Mouse (Mus musculus) midbrain, postnatal 0 days (tissue): ENCODE results near the gene Psmb4. TPM values are rescaled to one million over a fixed set of nuclear protein-coding genes. Genes with fewer than 3 reads are reported as not detected.

ENCODE experiments used
- ATAC-seq: fragments of 200-750 bp; cut with Nextera tagmentation; 2 replicates; pipeline ENCODE4 v1.8.0; 2017; ENCODE audit warnings: moderate number of reproducible peaks, mild to moderate bottlenecking, moderate TSS enrichment, moderate library complexity; ENCODE audit not compliant: low FRiP score
- DNase-seq: peaks from one replicate; pipeline ENCODE4 v3.0.0-alpha.2; 2015; ENCODE audit warnings: low spot score
- H3K27ac ChIP-seq: fragments of 300-500 bp; sonication (generic); 2 replicates; pipeline ENCODE4 v1.5.1; 2014; ENCODE audit warnings: low read depth, mild to moderate bottlenecking, low read length, mixed read lengths
- H3K27me3 ChIP-seq: fragments of 300-500 bp; sonication (generic); 2 replicates; pipeline ENCODE4 v1.6.1; 2014; ENCODE audit warnings: low read length, control low read depth, mixed read lengths; ENCODE audit not compliant: insufficient read depth
- H3K36me3 ChIP-seq: fragments of 300-500 bp; sonication (generic); 2 replicates; pipeline ENCODE4 v1.6.1; 2014; ENCODE audit warnings: low read length, control low read depth, mixed read lengths; ENCODE audit not compliant: insufficient read depth
- H3K4me1 ChIP-seq: fragments of 300-500 bp; sonication (generic); 2 replicates; pipeline ENCODE4 v1.6.1; 2014; ENCODE audit warnings: mild to moderate bottlenecking, control low read depth, antibody characterized with exemption, low read length, mixed read lengths; ENCODE audit not compliant: insufficient read depth
- H3K4me2 ChIP-seq: fragments of 300-500 bp; sonication (generic); 2 replicates; pipeline ENCODE4 v1.6.1; 2014; ENCODE audit warnings: low read depth, mild to moderate bottlenecking, low read length, mixed read lengths; ENCODE audit not compliant: poor library complexity, severe bottlenecking
- H3K4me3 ChIP-seq: fragments of 300-500 bp; sonication (generic); 2 replicates; pipeline ENCODE4 v1.5.1; 2014; ENCODE audit warnings: low read depth, mild to moderate bottlenecking, low read length, moderate library complexity
- H3K9ac ChIP-seq: fragments of 300-500 bp; sonication (generic); replicated peaks from 2 replicates; pipeline ENCODE4 v1.6.1; 2014; ENCODE audit warnings: mild to moderate bottlenecking, low read length, moderate library complexity, mixed read lengths; ENCODE audit not compliant: poor library complexity, severe bottlenecking
- H3K9me3 ChIP-seq: fragments of 300-500 bp; sonication (generic); 2 replicates; pipeline ENCODE4 v1.6.1; 2016; ENCODE audit warnings: low read length, control low read depth
- CTCF ChIP-seq: IDR thresholded peaks from 2 replicates; pipeline ENCODE4 v1.5.1; 2016; ENCODE audit warnings: antibody characterized with exemption, mild to moderate bottlenecking
- WGBS: fragments of 180-500 bp; shearing (Covaris S2); extraction: QIAGEN DNeasy Blood & Tissue Kit; methylation state at CpG from one replicate; pipeline ENCODE4 v1.1.7; 2014; 5-methylcytosine and 5-hydroxymethylcytosine counted together
- polyA plus RNA-seq: library from polyadenylated mRNA; unstranded; fragments of >200 nt; fragmentation: Nextera tagmentation; extraction: Ambion mirVana; gene quantifications from 2 replicates; pipeline ENCODE4 v1.2.1, GENCODE M21; 2015
- total RNA-seq: library from RNA; depleted of rRNA; stranded (reverse); fragments of >200 nt; gene quantifications from 2 replicates; pipeline ENCODE4 v1.2.3, GENCODE M21; 2014

The Psmb4 gene
- total and polyA plus RNA-seq, 2 experiments from 2014 or later = 270 to 358 TPM

DNA sequence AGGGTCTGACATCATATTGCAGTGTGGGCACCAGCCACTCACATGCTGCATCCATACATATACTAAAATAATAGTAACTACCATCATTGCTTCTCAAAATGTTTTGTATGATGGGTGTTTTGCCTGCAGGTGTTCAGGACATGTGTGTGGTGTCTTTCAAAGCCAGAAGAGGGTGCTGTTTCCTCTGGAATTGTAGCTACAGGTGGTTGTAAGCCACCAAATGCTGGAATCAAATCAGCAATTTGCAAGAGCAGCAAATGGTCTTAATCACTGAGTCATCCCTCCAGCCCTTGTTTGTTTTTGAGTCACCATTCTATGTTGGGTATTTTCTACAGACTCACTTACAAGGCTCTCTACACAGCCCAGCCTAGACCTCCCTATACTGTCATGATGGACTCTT is 1.8 kb upstream of the Psmb4 start:
- Histone ChIP-seq H3K4me3 (no peak overlapping the region), H3K9me3 (no peaks in the 10 kb centered on the region), H3K9ac (no peak overlapping the region), H3K27me3 (no peaks in the 10 kb centered on the region), H3K4me2 (no peak overlapping the region), H3K27ac (no peak overlapping the region), H3K36me3 (peaks cover 16% of the 10 kb centered on the region), H3K4me1 (peaks cover 8% of the 10 kb centered on the region)
- TF ChIP-seq CTCF = peak; percentile 64
- DNase-seq = peak; percentile 54
- ATAC-seq = no peak

DNA sequence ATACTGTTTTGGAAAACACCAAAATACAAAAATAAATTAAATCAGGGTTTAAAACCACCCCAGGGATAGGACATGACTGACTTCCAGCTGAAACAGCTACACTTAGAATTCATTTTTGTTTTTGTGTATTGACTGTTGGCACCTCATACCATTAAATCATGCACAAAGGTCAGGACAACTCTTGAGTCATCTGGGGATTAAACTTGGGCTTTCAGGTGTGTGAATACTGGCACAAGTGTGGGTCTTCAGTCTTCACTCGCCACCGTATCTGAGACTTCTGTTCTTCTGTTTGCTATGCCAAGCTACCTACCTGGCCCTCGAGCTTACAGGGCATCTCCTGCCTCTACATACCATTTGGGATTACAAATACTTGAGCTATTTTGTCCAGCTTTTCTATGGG is 4.2 kb downstream of the Psmb4 start:
- no peaks in the 10 kb centered on the region for H3K27me3 ChIP-seq
- DNase-seq (no peak), ATAC-seq (no peak)
- WGBS = 81% methylated on average over 3 of the region's 3 CpGs
- H3K4me2 ChIP-seq = no peak overlapping the region
- no peak overlapping the region for H3K9ac ChIP-seq
- no peak overlapping the region for H3K4me3 ChIP-seq
- H3K9me3 ChIP-seq = no peaks in the 10 kb centered on the region
- H3K4me1 ChIP-seq = peaks cover 8% of the 10 kb centered on the region
- no peak overlapping the region for H3K27ac ChIP-seq
- peaks cover 58% of the 10 kb centered on the region for H3K36me3 ChIP-seq
- no peak for TF ChIP-seq CTCF

DNA sequence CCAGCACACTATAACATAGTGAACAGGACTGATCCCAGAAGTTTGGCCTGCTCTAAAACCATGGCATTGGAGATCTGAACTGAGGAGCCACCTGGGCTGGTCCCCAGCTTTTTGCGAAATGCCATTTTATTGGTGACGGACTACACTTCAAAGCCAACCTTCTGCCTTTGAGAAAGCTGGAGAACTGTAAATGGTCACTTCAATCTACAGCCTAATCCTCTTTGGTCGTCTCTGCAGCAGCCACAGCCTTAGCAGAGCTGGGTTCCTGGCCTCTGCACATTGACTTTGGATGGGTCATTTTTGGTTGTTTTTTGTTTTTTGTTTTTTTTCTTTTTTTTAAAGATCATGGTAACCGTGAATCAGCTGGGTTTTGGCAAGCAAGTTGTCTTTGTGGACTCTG is 4.9 kb downstream of the Psmb4 start:
- 78% methylated on average over 4 of the region's 4 CpGs for WGBS
- Histone ChIP-seq H3K27me3 (no peaks in the 10 kb centered on the region), H3K27ac (no peak overlapping the region), H3K4me2 (no peak overlapping the region), H3K36me3 (peaks cover 65% of the 10 kb centered on the region), H3K9ac (no peak overlapping the region), H3K4me3 (no peak overlapping the region), H3K4me1 (peaks cover 8% of the 10 kb centered on the region), H3K9me3 (no peaks in the 10 kb centered on the region)
- DNase-seq (no peak), ATAC-seq (no peak)
- TF ChIP-seq CTCF = no peak

DNA sequence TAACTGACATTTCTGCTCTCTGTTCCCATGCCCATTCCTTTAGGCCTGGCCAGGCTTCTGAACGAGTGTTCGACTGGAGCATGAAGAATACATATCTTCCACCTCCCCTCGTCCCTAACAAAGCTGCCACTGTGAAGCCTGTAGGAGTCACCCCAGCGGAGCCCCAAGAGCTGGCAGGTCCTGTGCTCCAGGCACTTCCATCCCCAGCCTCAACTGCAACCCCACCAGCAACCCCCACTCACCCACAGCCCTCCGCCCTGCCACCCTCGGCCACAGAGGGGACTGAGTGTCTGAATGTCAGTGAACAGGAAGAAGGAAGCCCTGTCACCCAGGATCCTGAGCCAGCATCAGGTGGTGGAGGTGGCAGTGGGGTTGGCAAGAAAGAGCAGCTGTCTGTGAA is 8.1 kb downstream of the Psmb4 start:
- Histone ChIP-seq H3K9me3 (no peaks in the 10 kb centered on the region), H3K4me3 (no peak overlapping the region), H3K4me1 (no peaks in the 10 kb centered on the region), H3K9ac (no peak overlapping the region), H3K27me3 (no peaks in the 10 kb centered on the region), H3K36me3 (peaks cover 80% of the 10 kb centered on the region), H3K27ac (no peak overlapping the region), H3K4me2 (no peak overlapping the region)
- no peak for TF ChIP-seq CTCF
- DNase-seq (no peak), ATAC-seq (no peak)
- WGBS = 95% methylated on average over 6 of the region's 6 CpGs

DNA sequence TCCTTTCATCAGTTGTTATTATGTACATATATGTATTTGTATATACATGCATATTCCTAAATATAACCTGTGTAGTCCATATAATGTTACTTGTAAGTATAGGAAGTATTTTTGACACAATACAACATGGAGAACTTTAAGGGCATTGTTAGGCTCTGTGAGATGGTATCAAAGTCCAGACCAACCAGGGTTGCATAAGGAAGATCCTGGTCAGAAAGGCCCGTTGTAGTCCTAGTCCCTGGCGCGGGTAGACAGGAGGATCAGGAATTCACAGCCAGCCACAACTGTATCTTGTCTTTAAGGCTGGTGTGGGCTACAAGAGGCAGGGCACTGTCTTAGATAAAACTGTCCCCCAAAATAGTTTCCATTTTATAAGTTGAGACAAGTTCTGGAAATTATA is 17.8 kb downstream of the Psmb4 start:
- no peak for TF ChIP-seq CTCF
- no peak for DNase-seq
- Histone ChIP-seq H3K9ac (no peak overlapping the region), H3K9me3 (no peaks in the 10 kb centered on the region), H3K4me2 (no peak overlapping the region), H3K4me1 (no peaks in the 10 kb centered on the region), H3K27me3 (no peaks in the 10 kb centered on the region), H3K36me3 (peaks cover 50% of the 10 kb centered on the region), H3K4me3 (no peak overlapping the region), H3K27ac (no peak overlapping the region)
- 94% methylated on average over 3 of the region's 3 CpGs for WGBS
- no peak for ATAC-seq

DNA sequence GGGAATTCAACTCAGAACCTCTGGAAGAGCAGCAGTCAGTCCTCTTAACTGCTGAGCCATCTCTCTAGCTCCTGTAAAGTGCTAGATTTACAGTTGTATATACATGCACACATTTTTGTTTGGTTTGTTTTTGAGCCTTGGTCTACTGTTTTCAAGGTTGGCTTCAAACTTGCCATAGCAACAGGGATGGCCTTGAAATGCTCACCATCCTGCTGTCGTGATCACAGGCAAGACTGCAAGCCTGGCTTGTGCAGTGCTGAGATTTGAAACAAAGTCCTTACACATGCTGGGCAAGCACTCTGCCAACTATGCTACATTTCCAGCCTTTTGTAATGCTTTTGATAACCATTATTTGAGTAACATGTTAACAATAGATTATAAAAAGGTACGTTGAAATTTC is 27.3 kb downstream of the Psmb4 start:
- no peak for DNase-seq
- peaks cover 21% of the 10 kb centered on the region for H3K36me3 ChIP-seq
- no peak for TF ChIP-seq CTCF

More for the DNA sequence above, 27.3 kb downstream of the Psmb4 start:
- no peak overlapping the region for H3K4me2 ChIP-seq
- no peak overlapping the region for H3K4me3 ChIP-seq
- H3K27me3 ChIP-seq = no peaks in the 10 kb centered on the region
- no peak overlapping the region for H3K9ac ChIP-seq
- no peaks in the 10 kb centered on the region for H3K9me3 ChIP-seq
- no peak overlapping the region for H3K27ac ChIP-seq
- 79% methylated on average over 2 of the region's 2 CpGs for WGBS
- ATAC-seq = no peak
- H3K4me1 ChIP-seq = no peaks in the 10 kb centered on the region
